Mouse (Mus musculus) heart, postnatal 0 days (tissue): ENCODE measurements around the gene Wdr20rt.

Experiments
- CTCF ChIP-seq: IDR thresholded peaks from 2 replicates; pipeline ENCODE4 v1.5.1; 2016; ENCODE audit warnings: antibody characterized with exemption, control low read depth, low read depth
- EP300 ChIP-seq: IDR thresholded peaks from 2 replicates; pipeline ENCODE4 v1.6.1; 2016; ENCODE audit warnings: antibody characterized with exemption, low read depth

DNA sequence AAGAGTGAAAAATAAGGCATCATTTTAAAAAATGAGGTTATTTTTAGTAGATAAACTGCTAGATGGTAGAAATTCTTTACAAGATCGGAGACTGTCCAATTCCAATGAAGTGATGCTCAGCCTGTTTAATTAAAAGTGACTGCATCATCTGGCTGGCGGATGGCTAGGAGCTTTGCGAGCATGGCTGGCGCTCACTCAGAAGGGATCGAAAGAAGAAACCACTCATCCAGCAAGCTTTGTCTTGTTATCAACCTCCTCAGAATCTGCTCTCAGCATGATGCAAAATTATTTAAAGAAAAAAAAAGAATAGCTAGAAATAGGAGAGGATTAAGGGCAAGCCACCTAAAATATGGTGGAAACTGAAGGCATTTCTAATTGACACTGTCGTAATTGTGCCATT, 3.3 kb downstream of the Wdr20rt start:
- TF ChIP-seq CTCF (no peak), EP300 (no peak)
